Mouse (Mus musculus): ENCODE results near the gene Atp6v1fnb.
A peak's percentile ranks its signal among the peaks of the same experiment; 100 is the strongest.

Atp6v1fnb gene

DNA sequence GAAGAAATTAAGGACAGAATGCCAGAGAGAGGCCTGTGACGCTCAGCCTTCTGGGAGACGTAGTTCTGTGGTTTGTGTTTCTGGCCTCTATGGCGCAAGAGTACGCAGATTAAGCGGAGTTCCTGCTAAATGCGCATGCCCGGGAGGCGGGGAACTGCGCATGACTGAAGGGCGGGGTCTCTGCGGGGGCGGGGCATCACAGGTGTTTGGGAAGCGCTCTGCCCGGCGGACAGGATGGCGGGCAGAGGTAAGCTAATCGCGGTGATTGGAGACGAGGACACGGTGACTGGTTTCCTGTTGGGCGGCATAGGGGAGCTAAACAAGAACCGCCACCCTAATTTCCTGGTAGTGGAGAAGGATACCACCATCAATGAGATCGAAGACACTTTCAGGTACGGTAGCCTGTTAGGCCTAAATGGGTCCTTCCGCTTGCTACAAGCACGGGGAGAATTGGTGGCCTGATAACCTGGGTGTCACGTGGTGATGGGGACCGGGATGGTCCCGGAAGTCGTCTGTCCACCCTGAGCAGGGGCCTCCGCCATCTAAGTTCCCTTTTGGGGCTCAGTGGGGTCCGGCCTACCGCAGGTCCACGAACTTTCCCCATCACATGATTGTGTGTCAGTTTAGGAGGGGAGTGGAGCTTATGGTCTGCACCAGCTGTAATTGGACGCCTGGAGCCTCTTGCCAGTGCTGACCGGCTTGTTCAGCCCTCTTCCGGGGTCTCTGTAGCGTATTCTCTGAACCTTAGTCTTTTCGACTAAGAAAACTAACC is 3.5 kb upstream of the Atp6v1fnb start, which contains the start of gene Atp6v1f:
TSS of gene Atp6v1f (plus strand) at position 136 of the 772 bp plus-strand sequence.
- peak; percentile 95 for DNase-seq (ENCODE audit: low spot score)

DNA sequence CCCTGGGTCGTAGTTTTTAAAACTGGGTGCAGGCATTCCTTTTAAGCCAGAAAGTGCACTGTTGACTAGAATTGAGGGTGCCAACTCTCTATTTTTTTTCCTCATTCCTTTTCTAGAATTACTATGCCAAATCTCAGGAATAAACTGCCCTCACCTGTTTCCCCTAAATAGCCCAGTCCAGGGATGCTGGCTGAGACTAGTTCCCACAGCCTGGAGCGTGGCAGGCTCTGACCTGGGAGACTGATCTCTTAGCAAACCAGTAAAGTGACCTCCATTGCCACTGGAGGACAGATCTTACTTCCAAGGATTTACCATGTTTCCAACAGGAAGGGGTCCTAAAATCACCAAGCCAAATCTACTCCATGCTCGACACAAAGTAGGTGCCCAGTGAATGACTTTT is 2.4 kb upstream of the Atp6v1fnb start:
- no peak for DNase-seq (ENCODE audit: low spot score)

DNA sequence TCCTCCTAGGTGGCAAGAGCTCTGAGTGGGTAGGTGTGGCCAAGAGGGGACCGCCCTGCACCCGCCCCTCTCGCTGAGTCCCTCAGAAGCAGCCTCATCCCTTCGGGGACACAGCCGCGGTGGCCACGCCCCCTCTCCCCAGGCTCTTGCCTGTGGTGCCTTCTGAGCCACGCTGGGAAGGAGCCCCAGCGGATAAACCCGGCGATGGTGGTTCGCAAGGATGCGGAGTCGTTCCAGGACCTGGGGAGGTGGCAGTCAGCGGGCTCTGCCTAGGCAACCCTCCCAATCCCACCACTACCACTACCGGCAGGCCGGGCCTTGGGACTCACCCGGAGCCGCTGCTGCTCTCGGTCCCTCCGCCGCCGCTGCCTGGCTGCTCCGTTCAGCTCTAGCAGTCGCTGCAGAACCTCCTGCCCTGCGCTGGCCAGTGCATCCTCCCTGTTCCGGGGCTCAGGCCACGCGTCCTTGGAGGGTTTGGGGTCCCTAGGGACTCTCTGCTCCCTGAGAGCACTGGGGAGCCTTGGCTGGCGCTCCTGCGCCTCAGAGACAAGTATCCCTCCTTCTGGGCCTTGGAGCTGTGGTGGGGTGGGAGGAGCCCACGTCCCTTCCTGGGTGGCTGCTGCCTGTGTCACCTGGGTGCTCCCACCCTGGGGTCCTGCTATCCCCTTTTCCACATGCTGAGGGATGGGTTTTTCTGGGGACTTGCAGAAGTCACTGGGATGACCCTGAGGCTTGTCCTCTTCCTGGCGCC is 2.9 kb downstream of the Atp6v1fnb start:
- peak; percentile 83 for DNase-seq (ENCODE audit: low spot score)

DNA sequence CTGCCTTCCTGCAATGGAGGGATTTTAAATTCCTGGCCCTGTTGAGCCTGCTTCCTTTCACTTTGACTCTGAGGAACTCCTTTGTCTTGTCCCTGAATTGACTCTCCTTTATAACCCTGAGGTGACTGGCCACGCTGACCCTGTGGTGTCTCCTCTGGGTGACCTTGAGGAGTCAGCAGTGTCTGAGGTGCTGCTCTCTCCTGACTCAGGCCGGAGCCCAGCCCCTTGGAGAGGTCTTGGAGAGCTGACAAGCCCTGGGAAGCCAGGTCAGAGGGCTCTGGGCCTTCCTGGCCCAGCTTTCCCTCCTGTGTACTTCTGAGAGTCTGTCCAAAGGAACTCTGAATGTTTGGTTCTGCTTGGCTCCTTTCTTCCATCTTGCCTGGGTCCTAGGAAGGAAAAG is 3.5 kb downstream of the Atp6v1fnb start:
- DNase-seq (ENCODE audit: low spot score), result no peak

DNA sequence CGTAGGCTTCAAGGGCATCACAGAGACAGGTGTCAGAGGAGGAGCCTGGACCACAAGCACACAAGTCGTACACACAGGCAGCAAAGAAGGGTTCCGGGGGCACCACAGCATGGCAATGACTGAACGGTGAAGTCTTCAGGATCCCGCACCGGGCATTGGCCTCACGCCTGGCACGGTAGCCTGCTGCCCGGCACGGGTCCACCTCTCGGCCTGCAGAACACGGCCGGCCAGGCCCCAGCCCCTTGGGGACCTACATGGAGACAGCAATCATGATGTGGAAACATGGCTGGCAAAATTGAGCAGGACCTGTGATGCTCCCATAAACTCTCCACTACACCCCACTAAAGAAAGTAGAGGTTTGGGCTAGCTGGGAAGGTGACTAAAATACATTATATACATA is 11.5 kb downstream of the Atp6v1fnb start:
- no peak for DNase-seq (ENCODE audit: low spot score)

DNA sequence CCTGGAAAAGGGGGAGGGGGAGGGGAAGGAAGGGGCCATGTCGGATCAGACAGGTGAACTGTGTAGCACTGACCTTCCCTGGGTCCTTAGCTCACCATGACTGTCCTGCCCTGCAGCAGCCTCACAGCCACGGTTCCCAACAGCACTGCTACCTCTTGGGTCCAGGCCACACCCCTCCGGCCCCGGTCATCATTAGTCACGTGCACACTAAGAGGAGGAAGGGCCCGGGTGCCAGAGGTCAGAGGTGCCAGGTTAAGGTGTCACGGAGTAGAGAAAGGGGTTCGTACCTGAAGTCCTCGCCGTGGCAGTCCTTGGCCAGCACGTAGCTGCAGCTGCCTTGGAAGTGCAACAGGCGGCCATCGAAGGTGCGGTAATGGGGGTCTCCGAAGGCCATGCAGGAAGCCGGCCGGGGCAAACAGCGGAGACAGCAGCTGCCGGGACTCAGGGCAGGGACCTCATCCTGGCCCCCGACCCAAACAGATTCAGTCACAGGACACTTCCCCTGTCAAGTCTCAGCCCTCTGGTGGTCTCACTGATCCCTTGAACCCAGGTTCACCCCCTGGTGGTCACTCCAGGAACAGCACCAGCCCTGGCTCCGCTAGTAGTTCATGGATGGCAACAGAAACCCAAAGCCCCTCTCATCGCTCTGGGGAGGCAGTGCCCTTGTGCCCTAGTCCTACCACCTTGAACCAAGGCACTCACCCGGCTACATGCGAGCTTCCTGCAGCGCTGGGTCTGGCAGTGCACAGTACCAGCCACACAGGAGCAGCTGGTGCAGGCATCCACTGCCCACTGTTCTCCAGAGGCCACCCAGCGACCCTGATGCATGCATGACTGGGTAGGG is 13.7 kb downstream of the Atp6v1fnb start:
- DNase-seq (ENCODE audit: low spot score), result peak; percentile 41

DNA sequence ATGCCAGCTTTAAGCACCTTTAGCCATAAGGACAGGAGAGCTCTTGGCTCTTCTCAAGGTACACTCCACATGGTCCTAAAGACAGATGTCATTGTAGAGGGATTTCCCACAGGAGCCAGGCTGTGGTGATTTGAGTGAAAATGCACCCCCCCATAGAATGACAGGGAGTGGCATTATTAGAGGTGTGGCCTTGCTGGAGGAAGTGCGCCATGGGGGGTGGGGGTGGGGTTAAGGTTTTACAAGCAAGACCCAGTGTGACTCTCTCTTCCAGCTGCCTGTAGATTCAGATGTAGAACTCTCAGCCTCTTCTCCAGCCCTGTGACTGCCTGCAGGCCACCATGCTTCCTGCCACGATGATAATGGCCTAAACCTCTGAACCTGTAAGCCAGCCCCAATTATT is 14.7 kb downstream of the Atp6v1fnb start:
- no peak for DNase-seq (ENCODE audit: low spot score)

DNA sequence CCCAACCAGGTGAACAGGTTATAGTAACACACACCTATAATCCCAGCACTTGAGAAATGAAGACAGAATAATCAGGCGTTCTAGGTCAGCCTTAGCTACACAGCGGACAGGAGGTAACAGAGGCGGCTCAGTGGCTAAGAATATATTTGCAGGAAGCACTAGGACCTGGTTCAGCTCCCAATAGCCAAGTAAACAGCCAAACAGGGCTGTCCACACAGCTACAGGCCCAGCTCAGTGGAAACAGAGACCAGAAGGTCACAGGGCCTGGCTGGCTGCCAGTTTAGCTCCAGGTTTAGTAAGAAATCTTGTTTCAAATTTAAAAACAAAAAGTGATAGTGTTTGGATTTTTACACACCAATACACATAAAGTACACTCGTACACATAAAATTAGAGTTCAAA is 22.9 kb downstream of the Atp6v1fnb start:
- no peak for DNase-seq (ENCODE audit: low spot score)

DNA sequence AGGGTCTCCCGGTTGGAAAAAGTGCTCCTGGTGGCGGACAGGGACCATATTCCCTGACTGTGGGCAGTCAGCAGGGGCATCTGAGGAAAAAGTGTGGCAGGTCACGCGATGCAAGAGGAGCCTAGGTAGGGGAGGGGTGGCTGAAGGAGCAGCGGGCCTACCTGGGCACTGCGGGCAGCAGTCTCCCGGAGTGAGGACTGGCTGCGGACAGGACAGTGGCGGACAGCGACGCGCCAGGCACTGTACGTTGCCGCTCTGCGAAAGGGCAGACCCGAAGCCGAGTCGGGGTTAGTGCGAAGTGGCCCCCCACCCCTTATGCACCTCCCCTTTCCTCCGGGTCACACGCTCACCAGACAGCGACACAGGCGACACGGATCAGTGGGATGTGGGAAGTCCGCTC is 25.0 kb downstream of the Atp6v1fnb start:
- no peak for DNase-seq (ENCODE audit: low spot score)

DNA sequence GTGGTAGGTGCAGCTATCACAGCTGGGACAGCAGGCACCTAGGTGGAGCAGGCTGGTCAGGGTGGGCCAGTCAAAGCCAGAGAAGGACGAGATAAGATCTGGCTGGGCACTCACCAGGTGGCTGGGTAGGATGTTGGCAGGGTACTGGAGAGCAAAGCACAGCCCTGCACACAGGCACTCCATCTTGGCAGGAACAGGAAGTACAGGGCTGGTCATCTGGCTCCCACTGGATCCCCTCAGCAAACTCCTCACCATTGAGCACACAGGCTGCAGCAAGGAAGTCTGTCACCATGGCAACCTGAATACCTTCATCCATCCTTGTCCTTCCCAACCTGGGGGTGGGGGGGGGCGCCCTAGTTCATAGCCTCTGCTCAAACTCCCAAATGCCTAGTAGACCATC is 26.6 kb downstream of the Atp6v1fnb start:
- DNase-seq (ENCODE audit: low spot score), result no peak

DNA sequence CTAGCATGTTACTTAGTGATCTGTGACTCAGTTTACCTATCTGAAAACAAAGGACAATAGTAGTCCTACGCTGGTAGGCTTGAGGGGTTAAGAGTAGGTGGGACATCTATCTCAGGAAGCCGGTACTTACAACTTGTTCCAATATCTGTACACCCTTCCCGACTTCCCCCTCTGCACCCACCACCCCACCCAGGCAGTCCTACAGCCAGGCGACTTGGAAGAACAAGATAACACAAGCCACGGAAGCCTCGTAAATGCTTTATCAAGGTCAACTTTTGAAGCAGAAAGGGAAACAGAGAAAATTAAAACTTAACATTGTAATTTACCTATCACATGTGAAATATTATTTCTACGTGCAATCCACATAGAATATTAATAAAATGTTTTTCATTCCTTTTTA is 28.9 kb downstream of the Atp6v1fnb start:
- DNase-seq (ENCODE audit: low spot score), result no peak

DNA sequence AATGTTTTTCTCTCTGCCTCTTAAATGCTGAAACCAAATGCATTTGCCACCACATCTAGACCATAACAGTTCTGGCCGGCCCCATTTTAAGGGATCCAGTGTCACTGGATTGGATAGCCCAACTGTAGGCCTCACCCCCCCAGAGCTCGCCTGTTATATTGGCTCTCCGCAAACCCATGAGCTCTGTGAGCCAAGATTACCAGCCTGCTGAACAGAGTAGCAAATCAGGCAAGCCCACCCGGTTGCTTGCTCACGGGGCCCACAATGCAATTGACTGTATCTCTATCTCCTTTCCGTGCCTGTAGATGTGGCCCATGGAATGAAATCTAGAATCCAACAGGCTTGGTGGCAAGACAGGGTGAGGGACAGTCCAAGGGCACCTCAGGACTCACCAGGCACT is 29.6 kb downstream of the Atp6v1fnb start:
- no peak for DNase-seq (ENCODE audit: low spot score)

DNA sequence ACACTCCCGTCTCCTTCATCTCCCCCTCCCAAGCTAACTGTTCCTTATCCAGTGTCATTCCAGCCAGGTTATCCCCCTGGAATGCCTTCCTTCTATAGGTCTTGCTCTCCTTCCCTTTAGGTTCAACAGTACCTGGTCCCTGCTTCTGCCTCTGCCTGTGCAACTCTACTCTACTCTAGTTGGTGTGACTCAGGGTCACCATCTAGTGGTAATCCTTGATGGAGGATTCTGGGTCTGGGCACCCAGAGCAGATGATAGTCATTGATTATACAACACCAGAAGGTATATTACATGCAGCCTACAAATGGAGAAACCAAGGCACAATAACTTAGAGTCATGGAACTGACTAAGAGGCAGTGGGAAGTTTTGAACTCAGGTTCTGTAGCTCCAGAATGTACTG is 30.4 kb downstream of the Atp6v1fnb start:
- DNase-seq (ENCODE audit: low spot score), result no peak

DNA sequence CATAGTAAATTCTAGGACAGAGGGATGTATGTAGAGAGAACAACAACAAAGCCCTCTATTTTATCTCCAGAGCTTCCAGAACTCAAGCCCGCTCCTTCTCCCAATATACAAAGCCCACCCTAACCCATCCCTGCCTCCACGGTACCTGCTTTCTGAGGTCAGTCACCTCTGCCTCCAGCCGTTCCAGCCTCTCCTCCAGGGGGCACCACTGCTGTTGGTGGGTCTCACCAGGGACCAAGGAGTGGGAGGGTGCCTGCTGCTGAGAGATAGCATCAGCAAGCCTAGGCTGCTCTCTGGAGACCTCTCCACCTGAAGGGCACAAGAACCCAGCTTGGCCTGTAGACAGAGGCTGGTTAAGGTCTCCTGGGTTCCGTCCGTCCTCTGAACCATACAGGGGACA is 34.3 kb downstream of the Atp6v1fnb start:
- DNase-seq (ENCODE audit: low spot score), result no peak

DNA sequence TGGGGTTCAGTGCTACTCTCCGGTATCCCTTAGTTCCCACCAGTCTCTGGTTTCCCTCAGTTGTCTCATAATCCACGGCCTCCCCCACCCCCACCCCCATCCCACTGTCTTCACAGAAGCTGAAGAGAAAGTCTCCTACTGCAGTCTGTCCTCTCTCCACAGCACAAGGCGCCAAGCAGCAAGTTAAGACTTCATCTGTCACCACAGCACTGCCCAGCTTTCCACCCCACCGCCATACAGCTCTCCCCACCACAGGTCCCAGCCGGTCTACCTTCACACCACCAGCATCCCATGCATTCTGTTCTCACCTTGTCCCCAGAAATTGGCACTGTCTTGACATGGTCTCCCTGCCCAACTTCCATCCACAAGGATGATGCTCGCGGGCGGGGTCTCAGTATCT is 35.6 kb downstream of the Atp6v1fnb start:
- no peak for DNase-seq (ENCODE audit: low spot score)

DNA sequence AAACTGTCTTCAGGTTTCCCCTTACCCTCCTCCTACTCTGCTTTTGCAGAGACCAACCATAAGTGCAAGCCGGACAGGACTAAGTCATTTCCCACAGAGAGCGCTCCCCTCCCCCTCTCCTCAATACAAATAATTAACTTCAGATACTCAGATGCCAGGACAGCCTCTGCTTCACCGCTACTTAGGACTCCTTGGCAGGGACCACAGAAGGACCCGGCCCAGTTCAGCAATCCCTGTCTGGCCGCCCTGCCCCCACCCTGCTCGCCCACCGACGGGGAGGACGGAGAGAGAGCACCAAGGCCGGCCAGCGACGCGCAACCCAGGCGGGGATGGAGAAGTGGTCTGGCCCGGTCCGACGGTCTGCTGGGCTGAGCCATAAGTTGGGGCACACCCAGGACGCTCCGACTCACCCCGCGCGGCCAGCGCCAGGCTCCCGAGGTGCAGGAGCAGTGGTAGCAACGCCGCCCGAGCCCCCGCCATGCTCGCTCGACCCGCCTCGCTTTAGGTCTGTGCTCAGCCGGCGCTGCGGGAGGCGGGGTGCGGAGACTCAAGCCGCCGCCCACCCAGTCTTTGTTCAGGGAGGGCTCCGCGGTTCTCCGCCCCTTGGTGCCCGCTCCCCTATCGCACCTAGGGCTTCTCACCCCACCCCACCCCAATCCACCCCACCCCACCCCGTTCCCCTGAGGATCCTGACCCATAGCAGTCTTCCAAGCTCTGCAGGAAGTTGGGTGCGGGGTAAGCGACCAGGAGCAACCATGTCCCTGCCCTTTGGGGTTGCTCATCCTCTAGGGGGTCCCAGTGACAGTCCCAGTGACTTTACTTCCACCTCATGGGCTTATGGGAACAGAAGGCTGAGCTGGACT is 36.4 kb downstream of the Atp6v1fnb start, which contains the start of gene Kcp:
TSS of gene Kcp (minus strand) at position 506 of the 863 bp plus-strand sequence.
- no peak for DNase-seq (ENCODE audit: low spot score)

DNA sequence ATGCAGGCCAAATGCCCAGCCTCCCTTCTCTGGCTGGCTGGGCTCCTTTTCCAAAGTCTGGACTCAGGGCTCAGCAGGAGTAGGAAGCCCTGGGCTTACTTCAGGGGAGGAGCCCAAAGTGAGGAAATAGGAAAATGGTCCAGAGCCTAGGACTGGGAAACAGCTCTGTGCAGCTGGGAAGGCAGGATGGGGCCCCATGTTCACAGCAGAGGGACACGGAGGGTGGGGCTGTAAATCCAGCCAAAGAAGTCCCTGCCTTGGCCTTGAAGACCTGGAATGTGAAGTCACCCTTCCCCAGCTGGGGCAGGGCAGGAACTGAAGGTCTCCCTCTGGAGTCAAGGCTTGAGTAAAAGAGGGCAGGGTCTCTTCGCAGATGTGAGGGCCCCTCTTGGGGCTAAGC is 37.8 kb downstream of the Atp6v1fnb start:
- DNase-seq (ENCODE audit: low spot score), result no peak

DNA sequence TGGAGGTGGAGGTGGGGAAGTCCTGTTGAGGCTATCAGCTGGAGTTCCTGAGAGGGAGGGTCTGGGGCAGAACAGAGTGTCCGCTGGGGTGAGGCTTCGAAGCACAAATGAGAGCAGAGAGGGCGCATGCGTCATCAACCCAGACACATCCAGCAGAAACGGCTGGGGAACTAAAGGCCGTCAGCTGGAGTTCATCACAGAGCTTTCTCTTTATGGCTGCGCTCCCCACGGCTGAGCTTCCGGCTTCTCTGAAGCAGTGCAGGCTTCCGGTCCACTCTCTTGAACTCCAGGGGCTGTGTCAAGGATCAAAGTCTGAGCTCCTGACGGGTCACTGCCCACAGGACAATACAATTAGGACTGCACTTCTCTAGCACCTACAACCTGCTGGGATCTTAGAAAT is 42.0 kb downstream of the Atp6v1fnb start:
- DNase-seq (ENCODE audit: low spot score), result no peak

DNA sequence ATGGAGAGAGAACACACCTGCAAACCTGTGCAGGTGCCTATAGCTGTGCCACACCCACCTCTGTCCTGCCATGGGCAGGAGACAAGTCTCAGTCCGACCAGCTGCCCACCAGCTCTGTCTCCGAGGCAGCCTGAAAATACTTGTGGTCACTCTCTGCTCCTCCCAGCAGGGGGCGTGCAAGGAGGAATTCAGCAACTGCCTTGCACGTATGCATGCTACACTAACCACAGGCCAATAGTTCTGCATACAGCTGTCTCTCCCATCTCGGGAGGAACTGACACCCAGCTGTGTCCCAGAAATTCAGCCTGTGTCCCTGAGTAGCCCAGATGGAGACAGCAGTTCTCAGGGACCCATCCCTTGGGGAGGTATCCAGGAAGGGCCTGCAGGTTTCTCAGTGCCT is 45.9 kb downstream of the Atp6v1fnb start:
- DNase-seq (ENCODE audit: low spot score), result peak; percentile 43

DNA sequence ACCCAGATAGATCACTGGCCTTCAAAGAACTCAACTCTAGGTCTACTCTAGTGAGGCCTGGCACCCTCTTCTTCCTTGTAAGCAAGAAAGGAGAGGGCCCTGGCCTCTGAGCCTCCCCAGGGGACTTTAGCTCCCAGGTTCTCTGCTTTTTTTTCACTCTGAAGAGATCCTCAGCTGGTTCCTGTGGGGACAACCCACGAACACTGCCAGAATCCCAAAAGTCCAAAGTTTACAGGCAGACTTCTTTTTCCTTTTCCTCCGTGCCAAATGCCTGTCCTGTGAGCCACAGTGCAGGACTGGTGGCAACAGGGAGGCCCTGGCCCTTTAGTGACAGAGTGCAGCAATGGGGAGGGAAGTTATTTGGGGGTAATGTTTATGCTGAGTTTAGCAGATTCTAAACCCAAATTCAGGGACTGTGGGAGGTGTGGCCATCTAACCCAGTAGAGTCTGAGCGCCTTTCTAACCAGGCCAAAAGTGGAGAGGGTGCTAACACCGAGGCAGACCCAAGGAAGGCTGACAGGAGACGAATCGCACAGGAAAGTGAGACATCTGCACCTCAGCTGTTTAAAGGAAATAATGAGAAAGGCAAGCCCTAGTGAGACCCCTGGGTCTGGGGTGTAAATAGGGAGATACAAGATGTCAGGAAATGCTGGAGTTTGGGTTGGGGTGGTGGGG is 51.5 kb downstream of the Atp6v1fnb start:
- no peak for DNase-seq (ENCODE audit: low spot score)

All from c-Kit-positive CD71-positive TER-119-positive erythroid progenitor cells, embryonic 14.5 days (primary cell).